Comparison of ENCODE assay signal across 15 mouse cellular contexts in the genomic region with DNA sequence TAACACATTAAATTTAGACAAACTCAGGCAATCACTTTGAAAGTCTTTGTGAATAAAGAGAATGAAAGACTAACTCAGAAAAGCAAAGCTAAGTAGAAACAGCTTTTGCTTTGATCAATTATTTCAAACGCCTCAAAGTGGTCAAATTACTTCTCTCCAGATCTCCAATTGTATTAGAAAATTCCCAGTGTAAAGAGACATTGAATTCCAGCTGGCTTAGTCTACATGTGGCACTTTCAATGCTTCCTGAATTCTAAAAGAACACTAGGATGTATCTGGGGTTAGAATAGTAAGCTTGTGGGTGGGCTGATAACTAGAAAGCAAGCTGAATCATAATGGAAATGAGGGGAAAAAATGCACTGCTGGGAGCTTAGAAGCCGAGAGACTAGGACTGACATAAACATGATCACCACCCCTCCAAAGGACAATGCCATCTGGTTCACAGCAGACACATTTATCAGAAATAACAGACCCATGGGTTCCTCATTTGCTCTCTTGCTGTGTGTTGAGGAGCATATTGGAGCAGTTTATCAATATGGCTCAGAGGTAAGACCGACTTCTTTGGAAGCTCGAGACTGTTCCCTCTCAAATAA.
DNase-seq lines count a peak whose midpoint lies in the region; ATAC-seq and TF ChIP-seq lines count a peak whose summit lies in the region.
"Had no signal": no experiment of that assay in that cellular context is flagged by ENCODE, and none has a peak within 500 bp of the region (broad histone marks: within the 10 kb centered on the region; RNA-seq: fewer than 3 reads in every experiment).

No protein-coding gene starts in this region.

- no peak overlapping the region for H3K27ac ChIP-seq in forebrain, embryonic 14.5 days (ENCODE audit: low read depth, low read length)
- no peak overlapping the region for H3K27ac ChIP-seq in forebrain, embryonic 16.5 days (ENCODE audit: low read length)
- 0 out of 2 replicates have a peak overlapping the region, but pooled peaks have one; percentile 10 for H3K27ac ChIP-seq in layer of hippocampus, adult 2 months
- no peak overlapping the region for H3K27ac ChIP-seq in intestine, postnatal 0 days (ENCODE audit: low read depth, low read length)
- H3K27ac ChIP-seq: kidney, embryonic 15.5 days had no signal

- no peak overlapping the region for H3K9ac ChIP-seq in forebrain, embryonic 14.5 days (ENCODE audit: low read length)
- H3K9ac ChIP-seq in forebrain, embryonic 16.5 days (replicated peaks; ENCODE audit: low read depth, low read length): no peak overlapping the region
- no peak overlapping the region for H3K9ac ChIP-seq in intestine, postnatal 0 days (ENCODE audit: low read depth, low read length)
- H3K9ac ChIP-seq: kidney, embryonic 15.5 days had no signal

- H3K4me2 ChIP-seq in forebrain, embryonic 14.5 days (ENCODE audit: low read length): no peak overlapping the region
- H3K4me2 ChIP-seq in forebrain, embryonic 16.5 days (ENCODE audit: low read length): no peak overlapping the region
- H3K4me2 ChIP-seq in intestine, postnatal 0 days (replicated peaks; ENCODE audit: low read depth): no peak overlapping the region
- H3K4me2 ChIP-seq: kidney, embryonic 15.5 days had no signal

- no peak for TF ChIP-seq CTCF in layer of hippocampus, adult 2 months (conservative IDR thresholded peaks at IDR 0.05)
- TF ChIP-seq CTCF in intestine, postnatal 0 days (IDR thresholded peaks at IDR 0.05; ENCODE audit: low read depth): no peak

- 38% methylated on average over 4 of the region's 4 CpGs for WGBS in forebrain, embryonic 14.5 days
- WGBS in forebrain, embryonic 16.5 days: 43% methylated on average over 4 of the region's 4 CpGs
- WGBS in intestine, postnatal 0 days: 72% methylated on average over 4 of the region's 4 CpGs

- no peaks in the 10 kb centered on the region for H3K36me3 ChIP-seq in forebrain, embryonic 14.5 days (ENCODE audit: control insufficient read depth, insufficient read depth, low read length)
- H3K36me3 ChIP-seq in forebrain, embryonic 16.5 days (ENCODE audit: control insufficient read depth, insufficient read depth): no peaks in the 10 kb centered on the region
- H3K36me3 ChIP-seq in intestine, postnatal 0 days (ENCODE audit: control insufficient read depth, insufficient read depth): no peaks in the 10 kb centered on the region
- H3K36me3 ChIP-seq: kidney, embryonic 15.5 days had no signal

- peak; percentile 11 for DNase-seq in forebrain, embryonic 14.5 days (ENCODE audit: low spot score)
- DNase-seq in left cerebral cortex, adult 9 months (ENCODE audit: low spot score in 2 of 2): peak; percentile 14 to 19
- no peak for DNase-seq in left cerebral cortex, postnatal 14 days (ENCODE audit: low spot score in 2 of 2)
- DNase-seq in Muller cell, postnatal 12 days (ENCODE audit: inconsistent ontology term): peak; percentile 59
- peak; percentile 11 to 52 for DNase-seq in layer of hippocampus, adult 2 months (ENCODE audit: low spot score in 2 of 2)
- DNase-seq: cerebellum, postnatal 14 days; gastrocnemius, postnatal 10 days; left cerebral cortex, postnatal 4 days; lung, adult 2 months; lung, postnatal 4 days; thymus, postnatal 25 days had no signal

- no peaks in the 10 kb centered on the region for H3K4me1 ChIP-seq in forebrain, embryonic 14.5 days (ENCODE audit: control insufficient read depth, insufficient read depth, low read length)
- H3K4me1 ChIP-seq in forebrain, embryonic 16.5 days (replicated peaks; ENCODE audit: control insufficient read depth, insufficient read depth, low read length): no peaks in the 10 kb centered on the region; the same call in 1 of the 2 replicates
- no peaks in the 10 kb centered on the region for H3K4me1 ChIP-seq in intestine, postnatal 0 days (replicated peaks; ENCODE audit: control insufficient read depth, insufficient read depth, low read length)
- H3K4me1 ChIP-seq: kidney, embryonic 15.5 days had no signal

- intact Hi-C loops in left cerebral cortex, postnatal 14 days (cut with DNase I): no loop called here

- ATAC-seq in forebrain, embryonic 14.5 days: no peak
- ATAC-seq in forebrain, embryonic 16.5 days: no peak
- no peak for ATAC-seq in intestine, postnatal 0 days

- H3K27me3 ChIP-seq in forebrain, embryonic 14.5 days (replicated peaks; ENCODE audit: control insufficient read depth, insufficient read depth, low read length): no peaks in the 10 kb centered on the region
- H3K27me3 ChIP-seq in forebrain, embryonic 16.5 days (replicated peaks; ENCODE audit: control insufficient read depth, insufficient read depth, low read length): no peaks in the 10 kb centered on the region
- H3K27me3 ChIP-seq in intestine, postnatal 0 days (replicated peaks; ENCODE audit: control insufficient read depth, insufficient read depth, low read length): no peaks in the 10 kb centered on the region
- H3K27me3 ChIP-seq: kidney, embryonic 15.5 days had no signal

- no peak overlapping the region for H3K4me3 ChIP-seq in forebrain, embryonic 14.5 days (ENCODE audit: low read depth, low read length)
- no peak overlapping the region for H3K4me3 ChIP-seq in forebrain, embryonic 16.5 days (replicated peaks; ENCODE audit: low read length)
- H3K4me3 ChIP-seq in layer of hippocampus, adult 2 months: no peak overlapping the region
- H3K4me3 ChIP-seq in intestine, postnatal 0 days (ENCODE audit: low read depth, low read length): no peak overlapping the region
- H3K4me3 ChIP-seq: erythroblast, embryonic 14.5 days; kidney, embryonic 15.5 days had no signal

- H3K9me3 ChIP-seq in forebrain, embryonic 14.5 days (replicated peaks; ENCODE audit: control insufficient read depth, low read length): no peaks in the 10 kb centered on the region
- no peaks in the 10 kb centered on the region for H3K9me3 ChIP-seq in forebrain, embryonic 16.5 days (ENCODE audit: control insufficient read depth, low read length)
- no peaks in the 10 kb centered on the region for H3K9me3 ChIP-seq in intestine, postnatal 0 days (ENCODE audit: control insufficient read depth)
- H3K9me3 ChIP-seq: kidney, embryonic 15.5 days had no signal

Comparison
In these comparisons a context has a peak if more than half of its experiments do, and no peak if none do; other contexts are left out.
1. DNase-seq: peak in forebrain, embryonic 14.5 days (single experiment), left cerebral cortex, adult 9 months (2 of 2), Muller cell, postnatal 12 days (single experiment) and layer of hippocampus, adult 2 months (2 of 2); none in left cerebral cortex, postnatal 14 days (0 of 2).